Mouse (Mus musculus) stomach, postnatal 0 days (tissue): ENCODE data around the gene Jund.

Source experiments
- CTCF ChIP-seq: IDR thresholded peaks from 2 replicates; pipeline ENCODE4 v1.5.1; 2016; ENCODE audit warnings: antibody characterized with exemption, low read depth, mild to moderate bottlenecking, moderate library complexity
- EP300 ChIP-seq: optimal IDR thresholded peaks from 2 replicates; pipeline ENCODE3; 2016; ENCODE audit warnings: antibody characterized with exemption

DNA sequence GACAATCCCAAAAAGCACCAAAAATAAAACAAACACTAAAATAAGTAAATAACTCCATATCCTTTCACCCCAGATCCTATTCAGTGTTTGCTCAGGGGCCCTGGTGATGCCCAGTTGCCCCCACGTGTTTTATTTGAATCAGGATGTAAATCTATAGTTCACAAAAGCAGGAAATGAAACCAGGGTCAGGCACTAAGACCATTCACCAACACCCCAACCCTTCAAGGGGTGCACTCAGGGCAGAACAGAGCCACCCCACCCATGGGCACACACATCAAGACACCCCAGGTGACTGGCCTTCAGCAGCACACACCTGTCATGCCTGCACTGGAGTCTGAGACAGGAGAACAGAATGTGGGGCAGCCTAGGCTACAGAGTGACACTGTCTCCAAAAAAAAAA, 44.6 kb upstream of the Jund start:
- no peak for TF ChIP-seq CTCF
- no peak for TF ChIP-seq EP300
